Mouse (Mus musculus): ENCODE results near the gene Acot2. TPM values are rescaled to one million over a fixed set of nuclear protein-coding genes. Genes with fewer than 3 reads are reported as not detected.
"Not testable (repeated sequence)": the region's sequence is repeated elsewhere in the genome, so short reads cannot be mapped to it uniquely, and the experiment has no call there.

Acot2 gene
- polyA plus RNA-seq, 1 experiment from 2014 or later, result 22.5 TPM

DNA sequence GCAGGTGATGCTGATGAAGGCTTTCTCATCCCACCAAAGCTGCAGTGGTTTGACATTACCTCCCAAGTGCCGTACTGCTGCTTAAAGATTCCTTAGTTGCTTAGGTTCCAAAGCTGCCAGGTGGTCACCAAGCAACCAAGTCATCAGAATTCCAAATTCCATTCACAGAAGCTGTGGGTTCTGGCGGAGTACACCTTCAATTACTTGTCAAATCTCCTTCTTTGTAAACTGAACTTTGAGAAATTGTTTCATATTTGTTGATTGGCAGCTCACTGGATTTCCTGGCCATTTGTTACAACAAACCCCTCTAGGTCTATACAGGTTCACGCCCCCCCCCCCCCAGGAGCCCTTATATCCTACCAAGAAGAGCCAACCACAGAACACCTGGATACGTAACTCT lies 2.9 kb upstream of the Acot2 start, which contains the start of gene Heatr4:
Heatr4 (minus strand) TSS at position 101 of the 400 bp plus-strand sequence.
- Histone ChIP-seq H3K27me3 (replicated peaks; ENCODE audit: control insufficient read depth, insufficient read depth, low read length) (no peaks in the 10 kb centered on the region), H3K27ac (ENCODE audit: low read depth, low read length) (no peak within 1 kb of the TSS), H3K4me1 (replicated peaks; ENCODE audit: control insufficient read depth, insufficient read depth, low read length) (peaks cover 10% of the 10 kb centered on the region; the same call in 1 of the 2 replicates), H3K4me3 (ENCODE audit: low read depth, low read length) (no peak within 1 kb of the TSS), H3K9ac (ENCODE audit: low read depth, low read length) (no peak within 1 kb of the TSS), H3K9me3 (ENCODE audit: control insufficient read depth, low read length) (no peaks in the 10 kb centered on the region), H3K4me2 (no peak within 1 kb of the TSS), H3K36me3 (ENCODE audit: control insufficient read depth, insufficient read depth, low read length) (no peaks in the 10 kb centered on the region)
- ATAC-seq (replicated peaks; ENCODE audit: low FRiP score) (no peak), DNase-seq (ENCODE audit: low spot score) (no peak)
- 81% methylated on average over 4 of the region's 4 CpGs for WGBS

DNA sequence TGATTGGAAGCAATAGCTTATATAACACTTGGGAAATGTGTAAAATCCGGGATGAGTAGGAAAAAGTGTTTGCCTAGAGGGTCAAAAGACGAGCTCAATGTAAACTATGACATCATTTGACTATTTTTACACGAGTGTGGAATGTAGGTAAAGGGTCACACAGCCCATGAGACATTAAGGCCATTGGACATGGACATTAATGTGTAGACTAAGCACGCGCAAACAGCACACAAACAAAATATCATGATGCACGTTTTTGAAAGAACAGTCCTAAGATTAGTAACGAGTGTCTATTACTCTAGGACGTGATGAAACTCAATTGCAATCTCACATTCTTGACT lies 449 bp upstream of the Acot2 start:
- DNase-seq (ENCODE audit: low spot score) (no peak), ATAC-seq (replicated peaks; ENCODE audit: low FRiP score) (no peak)
- peak overlapping the region; percentile 79 for H3K27ac ChIP-seq (ENCODE audit: low read depth, low read length)
- no peaks in the 10 kb centered on the region for H3K36me3 ChIP-seq (ENCODE audit: control insufficient read depth, insufficient read depth, low read length)
- peak overlapping the region; percentile 67 for H3K4me2 ChIP-seq
- H3K4me3 ChIP-seq (ENCODE audit: low read depth, low read length), result peak overlapping the region; percentile 69
- H3K27me3 ChIP-seq (replicated peaks; ENCODE audit: control insufficient read depth, insufficient read depth, low read length), result no peaks in the 10 kb centered on the region
- peaks cover 10% of the 10 kb centered on the region; the same call in 1 of the 2 replicates for H3K4me1 ChIP-seq (replicated peaks; ENCODE audit: control insufficient read depth, insufficient read depth, low read length)
- H3K9me3 ChIP-seq (ENCODE audit: control insufficient read depth, low read length), result no peaks in the 10 kb centered on the region
- H3K9ac ChIP-seq (ENCODE audit: low read depth, low read length), result peak overlapping the region; percentile 71
- 27% methylated on average over 8 of the region's 8 CpGs for WGBS

DNA sequence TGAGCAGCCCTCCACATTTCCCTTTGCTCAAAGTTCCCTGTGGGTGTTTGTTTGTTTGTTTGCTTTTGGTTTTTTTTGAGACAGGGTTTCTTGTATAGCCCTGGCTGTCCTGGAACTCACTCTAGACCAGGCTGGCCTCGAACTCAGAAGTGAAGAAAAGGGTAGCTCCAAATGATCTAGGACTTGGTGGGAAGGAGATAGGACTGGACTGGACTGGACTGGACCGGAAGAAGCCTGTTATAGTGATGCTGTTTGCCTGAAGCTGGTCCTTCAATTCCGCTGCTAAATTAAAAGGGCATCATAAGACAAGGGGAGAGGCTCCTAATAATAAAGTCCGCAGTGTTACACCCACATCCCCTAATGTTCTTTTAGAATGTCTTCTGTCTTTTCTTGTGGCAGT lies 822 bp downstream of the Acot2 start:
- Histone ChIP-seq H3K9ac (ENCODE audit: low read depth, low read length) (peak overlapping the region; percentile 71), H3K4me2 (peak overlapping the region; percentile 67), H3K27me3 (replicated peaks; ENCODE audit: control insufficient read depth, insufficient read depth, low read length) (no peaks in the 10 kb centered on the region), H3K4me1 (replicated peaks; ENCODE audit: control insufficient read depth, insufficient read depth, low read length) (peaks cover 10% of the 10 kb centered on the region; the same call in 1 of the 2 replicates), H3K27ac (ENCODE audit: low read depth, low read length) (peak overlapping the region; percentile 79; the same call in 1 of the 2 replicates), H3K9me3 (ENCODE audit: control insufficient read depth, low read length) (no peaks in the 10 kb centered on the region), H3K36me3 (ENCODE audit: control insufficient read depth, insufficient read depth, low read length) (no peaks in the 10 kb centered on the region), H3K4me3 (ENCODE audit: low read depth, low read length) (peak overlapping the region; percentile 69)
- ATAC-seq (replicated peaks; ENCODE audit: low FRiP score) (no peak), DNase-seq (ENCODE audit: low spot score) (no peak)
- 62% methylated on average over 4 of the region's 4 CpGs for WGBS

DNA sequence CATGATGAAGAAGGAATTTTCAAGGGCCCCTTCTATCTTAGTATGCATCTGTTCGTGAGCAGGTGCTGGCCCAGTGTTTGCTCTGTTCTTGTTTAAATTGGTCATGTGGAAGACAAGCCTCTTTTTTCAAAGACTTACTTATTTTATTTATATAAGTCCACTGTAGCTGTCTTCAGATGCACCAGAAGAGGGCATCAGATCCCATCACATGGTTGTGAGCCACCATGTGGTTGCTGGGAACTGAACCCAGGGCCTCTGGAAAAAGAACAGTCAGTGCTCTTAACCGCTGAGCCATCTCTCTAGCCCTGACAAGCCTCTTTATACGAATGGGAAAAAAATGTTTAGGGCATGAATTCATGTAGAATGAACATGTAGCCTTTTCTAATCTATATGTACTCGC lies 1.7 kb downstream of the Acot2 start:
- Histone ChIP-seq H3K9me3 (ENCODE audit: control insufficient read depth, low read length) (no peaks in the 10 kb centered on the region), H3K27me3 (replicated peaks; ENCODE audit: control insufficient read depth, insufficient read depth, low read length) (no peaks in the 10 kb centered on the region), H3K36me3 (ENCODE audit: control insufficient read depth, insufficient read depth, low read length) (no peaks in the 10 kb centered on the region), H3K27ac (ENCODE audit: low read depth, low read length) (no peak overlapping the region), H3K9ac (ENCODE audit: low read depth, low read length) (no peak overlapping the region), H3K4me3 (ENCODE audit: low read depth, low read length) (no peak overlapping the region), H3K4me1 (replicated peaks; ENCODE audit: control insufficient read depth, insufficient read depth, low read length) (peaks cover 10% of the 10 kb centered on the region; the same call in 1 of the 2 replicates), H3K4me2 (no peak overlapping the region)
- DNase-seq (ENCODE audit: low spot score) (no peak), ATAC-seq (replicated peaks; ENCODE audit: low FRiP score) (no peak)
- WGBS, result 89% methylated on average over 4 of the region's 4 CpGs

DNA sequence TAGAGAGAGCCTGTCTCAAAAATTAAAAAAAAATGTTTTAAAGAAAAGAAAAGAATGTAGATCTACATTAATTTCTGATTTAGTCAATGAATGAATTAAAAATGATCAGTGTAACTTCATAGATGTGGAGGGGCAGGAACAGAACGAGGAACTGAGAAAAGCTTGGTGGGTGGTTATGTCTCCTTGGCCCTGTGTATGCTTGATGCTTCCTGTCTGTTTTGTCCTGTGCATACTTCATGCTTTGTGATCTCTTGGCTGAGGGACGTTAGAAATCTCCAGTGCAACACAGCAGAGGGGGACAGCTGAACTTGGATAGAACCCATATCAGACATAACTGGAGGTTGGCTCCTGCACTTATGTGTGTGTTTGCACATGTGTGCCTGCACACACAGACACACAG lies 9.6 kb downstream of the Acot2 start:
- H3K27me3 ChIP-seq (replicated peaks; ENCODE audit: control insufficient read depth, insufficient read depth, low read length), result no peaks in the 10 kb centered on the region
- H3K9ac ChIP-seq (ENCODE audit: low read depth, low read length), result no peak overlapping the region
- no peak for ATAC-seq (replicated peaks; ENCODE audit: low FRiP score)
- WGBS, result 56% methylated on average over 2 of the region's 2 CpGs
- no peaks in the 10 kb centered on the region; the same call in 1 of the 2 replicates for H3K4me1 ChIP-seq (replicated peaks; ENCODE audit: control insufficient read depth, insufficient read depth, low read length)
- H3K4me3 ChIP-seq (ENCODE audit: low read depth, low read length), result no peak overlapping the region
- H3K9me3 ChIP-seq (ENCODE audit: control insufficient read depth, low read length), result no peaks in the 10 kb centered on the region
- H3K27ac ChIP-seq (ENCODE audit: low read depth, low read length), result no peak overlapping the region
- no peaks in the 10 kb centered on the region for H3K36me3 ChIP-seq (ENCODE audit: control insufficient read depth, insufficient read depth, low read length)
- H3K4me2 ChIP-seq, result no peak overlapping the region
- no peak for DNase-seq (ENCODE audit: low spot score)

DNA sequence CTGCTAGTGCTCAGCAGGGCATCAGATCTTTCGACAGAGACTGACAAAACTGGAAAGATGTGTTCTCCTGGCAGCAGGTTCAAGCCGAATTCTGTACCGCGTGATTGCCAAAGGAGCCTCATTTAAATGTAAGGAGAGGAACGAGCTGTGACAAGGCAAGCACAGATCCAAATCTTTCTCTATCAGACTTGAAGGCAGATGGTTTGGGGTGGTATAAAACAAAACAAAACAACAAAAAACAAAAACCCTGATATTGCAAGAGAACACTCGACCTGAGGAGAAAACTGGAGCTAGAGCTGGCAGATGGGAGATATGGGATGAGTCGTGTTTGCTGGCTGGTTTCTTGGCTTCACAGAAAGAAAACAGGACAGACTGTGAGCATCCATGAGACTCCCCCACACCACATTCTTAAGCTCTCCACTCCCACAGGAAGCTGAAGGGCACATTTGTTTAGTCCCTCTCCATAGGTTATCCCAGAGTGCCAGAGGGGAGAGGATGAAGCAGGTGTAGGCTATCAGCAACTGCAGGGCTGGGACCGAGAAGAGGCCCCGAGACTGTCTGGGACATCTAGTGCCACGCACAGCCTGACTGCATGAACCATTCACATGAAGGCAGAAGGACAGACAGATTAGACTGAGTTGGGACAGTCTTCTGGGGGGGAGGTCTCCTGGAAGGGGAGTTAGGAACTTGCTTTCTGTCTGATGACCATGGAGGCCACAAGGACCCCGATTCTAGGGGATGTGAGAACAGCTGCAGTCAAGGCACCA lies 10.9 kb downstream of the Acot2 start:
- WGBS, result 57% methylated on average over 11 of the region's 11 CpGs

DNA sequence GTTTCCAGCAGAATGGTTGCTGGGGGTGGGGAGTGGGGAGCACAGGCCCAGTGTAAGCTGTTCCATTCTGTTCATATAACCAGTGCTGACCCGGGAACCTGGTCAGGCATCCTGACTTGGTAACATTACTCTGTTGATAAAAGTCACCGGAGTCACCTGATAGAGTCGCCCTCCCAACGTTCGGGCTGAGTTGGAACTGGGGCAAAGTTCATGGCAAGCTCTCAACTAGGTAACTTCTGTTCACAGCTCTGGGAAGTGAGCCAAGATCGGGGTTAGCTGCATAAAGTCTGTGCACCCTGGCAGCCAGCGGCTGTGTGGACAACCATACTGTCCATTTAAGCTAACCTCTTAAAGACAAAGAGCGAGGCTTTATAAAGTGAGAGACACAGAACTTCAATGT lies 11.6 kb downstream of the Acot2 start:
- H3K27ac ChIP-seq (ENCODE audit: low read depth, low read length); H3K27me3 ChIP-seq (replicated peaks; ENCODE audit: control insufficient read depth, insufficient read depth, low read length); H3K9me3 ChIP-seq (ENCODE audit: control insufficient read depth, low read length); H3K4me3 ChIP-seq (ENCODE audit: low read depth, low read length); H3K36me3 ChIP-seq (ENCODE audit: control insufficient read depth, insufficient read depth, low read length); H3K9ac ChIP-seq (ENCODE audit: low read depth, low read length); DNase-seq (ENCODE audit: low spot score); H3K4me1 ChIP-seq (replicated peaks; ENCODE audit: control insufficient read depth, insufficient read depth, low read length); H3K4me2 ChIP-seq: not testable (repeated sequence)
- WGBS, result 62% methylated on average over 8 of the region's 8 CpGs
- ATAC-seq (replicated peaks; ENCODE audit: low FRiP score), result peak; percentile 49

More for the DNA sequence above, 10.9 kb downstream of the Acot2 start:
- Histone ChIP-seq H3K36me3 (ENCODE audit: control insufficient read depth, insufficient read depth, low read length) (no peaks in the 10 kb centered on the region), H3K27ac (ENCODE audit: low read depth, low read length) (no peak overlapping the region), H3K9me3 (ENCODE audit: control insufficient read depth, low read length) (no peaks in the 10 kb centered on the region), H3K4me1 (replicated peaks; ENCODE audit: control insufficient read depth, insufficient read depth, low read length) (no peaks in the 10 kb centered on the region; the same call in 1 of the 2 replicates), H3K27me3 (replicated peaks; ENCODE audit: control insufficient read depth, insufficient read depth, low read length) (no peaks in the 10 kb centered on the region), H3K4me3 (ENCODE audit: low read depth, low read length) (no peak overlapping the region), H3K9ac (ENCODE audit: low read depth, low read length) (no peak overlapping the region), H3K4me2 (no peak overlapping the region)
- DNase-seq (ENCODE audit: low spot score) (no peak), ATAC-seq (replicated peaks; ENCODE audit: low FRiP score) (no peak)

DNA sequence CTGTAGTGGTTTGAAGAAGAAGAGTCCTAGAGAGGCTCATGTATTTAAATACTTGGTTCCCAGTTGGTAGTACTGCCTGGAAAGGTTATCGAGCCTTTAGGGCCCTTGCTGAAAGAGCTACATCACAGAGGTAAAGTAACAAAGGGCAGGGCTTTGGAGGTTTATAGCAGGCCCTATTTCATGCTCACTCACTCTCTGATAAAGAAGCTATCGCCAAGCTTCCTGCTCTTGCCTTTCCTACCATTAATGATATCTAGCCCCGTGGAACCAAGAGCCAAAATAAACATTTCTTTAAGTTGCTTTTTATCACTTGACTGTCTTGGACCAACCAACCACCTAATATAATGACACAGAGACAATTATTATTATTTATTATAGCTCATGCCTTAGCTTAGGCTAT lies 12.8 kb downstream of the Acot2 start:
- Histone ChIP-seq H3K4me2 (no peak overlapping the region), H3K4me3 (ENCODE audit: low read depth, low read length) (no peak overlapping the region), H3K27ac (ENCODE audit: low read depth, low read length) (no peak overlapping the region), H3K9ac (ENCODE audit: low read depth, low read length) (no peak overlapping the region), H3K36me3 (ENCODE audit: control insufficient read depth, insufficient read depth, low read length) (no peaks in the 10 kb centered on the region), H3K9me3 (ENCODE audit: control insufficient read depth, low read length) (no peaks in the 10 kb centered on the region), H3K27me3 (replicated peaks; ENCODE audit: control insufficient read depth, insufficient read depth, low read length) (no peaks in the 10 kb centered on the region), H3K4me1 (replicated peaks; ENCODE audit: control insufficient read depth, insufficient read depth, low read length) (no peaks in the 10 kb centered on the region; the same call in 1 of the 2 replicates)
- DNase-seq (ENCODE audit: low spot score) (no peak), ATAC-seq (replicated peaks; ENCODE audit: low FRiP score) (no peak)
- WGBS, result 64% methylated on average over 3 of the region's 3 CpGs

DNA sequence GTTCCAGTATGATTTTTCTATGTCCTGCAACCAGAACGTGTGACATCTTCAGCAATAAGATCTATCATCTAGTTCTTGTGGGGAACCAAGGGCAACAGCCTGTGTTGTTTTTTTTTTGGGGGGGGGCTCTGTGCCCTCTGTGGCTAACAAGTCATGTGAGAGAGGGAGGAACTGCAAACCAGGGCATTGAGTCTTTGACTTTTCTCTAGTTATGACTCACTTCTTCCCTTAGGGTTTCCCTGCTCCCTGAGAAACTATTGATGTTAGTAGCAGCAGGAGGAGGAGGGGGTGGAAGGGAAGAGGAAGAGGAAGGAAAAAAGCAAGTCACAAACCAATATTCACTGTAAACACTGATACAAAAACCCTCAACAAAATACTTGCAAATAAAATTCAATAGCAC lies 16.2 kb downstream of the Acot2 start:
- 79% methylated on average over 1 of the region's 1 CpGs for WGBS
- Histone ChIP-seq H3K9ac (ENCODE audit: low read depth, low read length) (no peak overlapping the region), H3K36me3 (ENCODE audit: control insufficient read depth, insufficient read depth, low read length) (no peaks in the 10 kb centered on the region), H3K4me1 (replicated peaks; ENCODE audit: control insufficient read depth, insufficient read depth, low read length) (no peaks in the 10 kb centered on the region), H3K4me3 (ENCODE audit: low read depth, low read length) (no peak overlapping the region), H3K9me3 (ENCODE audit: control insufficient read depth, low read length) (no peaks in the 10 kb centered on the region), H3K27me3 (replicated peaks; ENCODE audit: control insufficient read depth, insufficient read depth, low read length) (no peaks in the 10 kb centered on the region), H3K4me2 (no peak overlapping the region), H3K27ac (ENCODE audit: low read depth, low read length) (no peak overlapping the region)
- ATAC-seq (replicated peaks; ENCODE audit: low FRiP score) (no peak), DNase-seq (ENCODE audit: low spot score) (no peak)

Data from liver, embryonic 11.5 days (tissue).